Comparison of ENCODE assay signal across 8 mouse cellular contexts in genomic region chr3:145904850-145905776, GRCm38 (mm10). TPM values are rescaled to one million over a fixed set of nuclear protein-coding genes. Genes with fewer than 3 reads are reported as not detected.
DNase-seq lines count a peak whose midpoint lies in the region; ATAC-seq and TF ChIP-seq lines count a peak whose summit lies in the region.

No protein-coding gene starts in this region.

- no peaks in the 10 kb centered on the region for H3K9me3 ChIP-seq in limb, embryonic 10.5 days (replicated peaks)
- H3K9me3 ChIP-seq in midbrain, embryonic 15.5 days, result no peaks in the 10 kb centered on the region

- POLR2A ChIA-PET in Patski (lab: Charles Lee), result interaction anchor here (0.7 to 1.2 kb wide), 6 partner anchors 11 to 325 kb away, joined by 3 to 5 read pairs (median 4); no protein-coding TSS in a partner anchor

- peak overlapping the region; percentile 51 for H3K4me3 ChIP-seq in gastrocnemius, adult 2 months
- H3K4me3 ChIP-seq in limb, embryonic 10.5 days, result no peak overlapping the region
- no peak overlapping the region for H3K4me3 ChIP-seq in midbrain, embryonic 15.5 days

- in situ Hi-C loops in Patski (cut with MboI; ENCODE audit: low pct_unique_long_range_greater_than_20kb), result loop anchor here (5.0 kb wide), 3 partner anchors 253 to 498 kb away; no protein-coding TSS in a partner anchor

- ATAC-seq in Patski, result peak; percentile 58
- ATAC-seq in inflammation-experienced regulatory T-cells, adult 6 months, result peak; percentile 32
- peak; percentile 68 for ATAC-seq in midbrain, embryonic 15.5 days (replicated peaks)

- CTCF ChIA-PET in Patski (lab: Charles Lee), result interaction anchor here (0.7 to 2.6 kb wide), 22 partner anchors 12 to 540 kb away, joined by 3 to 7 read pairs (median 4); partner anchors contain the start of genes Bcl10 and Ccn1

- H3K27me3 ChIP-seq in Patski, result no peaks in the 10 kb centered on the region
- no peaks in the 10 kb centered on the region for H3K27me3 ChIP-seq in limb, embryonic 10.5 days (ENCODE audit: low read depth, poor library complexity, severe bottlenecking)
- H3K27me3 ChIP-seq in midbrain, embryonic 15.5 days (replicated peaks), result peaks cover 4% of the 10 kb centered on the region

- intact Hi-C loops in gastrocnemius, adult 2 months (cut with DNase I), result loop anchor here (1.0 to 10.0 kb wide), 4 partner anchors 47 to 258 kb away; partner anchors contain the start of genes Ccn1 and Ddah1

- H3K4me1 ChIP-seq in limb, embryonic 10.5 days, result 0 out of 2 replicates have a peak, but pooled peaks cover 4% of the 10 kb centered on the region
- peaks cover 5% of the 10 kb centered on the region; the same call in 1 of the 2 replicates for H3K4me1 ChIP-seq in midbrain, embryonic 15.5 days

- WGBS in limb, embryonic 10.5 days, result 55% methylated on average over 22 of the region's 22 CpGs
- WGBS in midbrain, embryonic 15.5 days, result 48% methylated on average over 22 of the region's 22 CpGs

- peak; percentile 94 for TF ChIP-seq CTCF in Patski (IDR thresholded peaks at IDR 0.05)
- TF ChIP-seq CTCF in gastrocnemius, adult 2 months (IDR thresholded peaks at IDR 0.05), result peak; percentile 75

- DNase-seq in 3T3-L1 (ENCODE audit: low read depth, low spot score), result peak; percentile 90
- DNase-seq in Patski (ENCODE audit: low read depth, low spot score), result no peak
- DNase-seq in cerebellum, postnatal 4 days (ENCODE audit: low spot score in 2 of 2), result peak; percentile 64 to 76
- peak; percentile 71 for DNase-seq in gastrocnemius, adult 2 months
- peak; percentile 91 for DNase-seq in limb, embryonic 10.5 days (ENCODE audit: low spot score)
- peak; percentile 36 to 80 for DNase-seq in spleen, postnatal 4 days (ENCODE audit: low spot score in 2 of 2)

- no peak overlapping the region for H3K9ac ChIP-seq in midbrain, embryonic 15.5 days

- H3K36me3 ChIP-seq in limb, embryonic 10.5 days, result no peaks in the 10 kb centered on the region
- no peaks in the 10 kb centered on the region for H3K36me3 ChIP-seq in midbrain, embryonic 15.5 days (replicated peaks)

- H3K27ac ChIP-seq in gastrocnemius, adult 2 months, result peak overlapping the region; percentile 46
- H3K27ac ChIP-seq in limb, embryonic 10.5 days, result peak overlapping the region; percentile 69
- no peak overlapping the region for H3K27ac ChIP-seq in midbrain, embryonic 15.5 days

- H3K4me2 ChIP-seq in midbrain, embryonic 15.5 days, result peak overlapping the region; percentile 40

RNA-seq across cellular contexts. Expression of gene Bcl10, which starts 17.5 kb away (rescaled TPM):
- 51.4 TPM for polyA plus RNA-seq in Patski (2021)
- total RNA-seq in gastrocnemius, adult 2 months (2021), result 1 to 10 TPM; 9.6 to 9.8 TPM
- polyA plus RNA-seq in inflammation-experienced regulatory T-cells, adult 6 months (2017; shearing (Covaris generic)), result 10 to 100 TPM; 52.3 to 61.9 (median 55.5) TPM
- polyA plus RNA-seq in limb, embryonic 10.5 days (2016; fragmentation: Nextera tagmentation; extraction: Ambion mirVana), result 44.0 and 45.5 TPM in 2 replicates
- 30.9 and 32.4 TPM in 2 replicates for polyA plus RNA-seq in midbrain, embryonic 15.5 days (2015; fragmentation: Nextera tagmentation; extraction: Ambion mirVana)

RNA-seq across cellular contexts. Expression of gene 2410004B18Rik, which starts 32.7 kb away (rescaled TPM):
- 44.8 TPM for polyA plus RNA-seq in Patski (2021)
- 10 to 100 TPM; 18.2 to 19.6 TPM for total RNA-seq in gastrocnemius, adult 2 months (2021)
- polyA plus RNA-seq in inflammation-experienced regulatory T-cells, adult 6 months (2017; shearing (Covaris generic)), result 10 to 100 TPM; 13.8 to 21.9 (median 20.6) TPM
- polyA plus RNA-seq in limb, embryonic 10.5 days (2016; fragmentation: Nextera tagmentation; extraction: Ambion mirVana), result 50.1 and 52.4 TPM in 2 replicates
- 78.6 and 85.6 TPM in 2 replicates for polyA plus RNA-seq in midbrain, embryonic 15.5 days (2015; fragmentation: Nextera tagmentation; extraction: Ambion mirVana)
